Mouse (Mus musculus) MEL (cell line): Measurements from ENCODE around the gene Vmn2r45. TPM values are rescaled to one million over a fixed set of nuclear protein-coding genes. Genes with fewer than 3 reads are reported as not detected.
"Not testable (repeated sequence)": the region's sequence is repeated elsewhere in the genome, so short reads cannot be mapped to it uniquely, and the experiment has no call there.

Experiments
- DNase-seq: peaks from one replicate; pipeline ENCODE4 v3.0.0; 2011; ENCODE audit warnings: low read depth, low spot score
- H3K27ac ChIP-seq: 2 replicates; pipeline ENCODE4 v1.5.1; 2012; ENCODE audit warnings: low read depth, mild to moderate bottlenecking, control low read depth, low read length, moderate library complexity; ENCODE audit not compliant: control insufficient read depth
- H3K27me3 ChIP-seq, 2 experiments: fragments of 150-350 bp in 1 of 2; sonication (generic) in 1 of 2; 2 replicates each; pipeline ENCODE4 v1.6.1; 2012; ENCODE audit warnings: low read length in 2 of 2, mild to moderate bottlenecking in 2 of 2, improper control_type of control experiment in 1 of 2, moderate library complexity in 1 of 2; ENCODE audit not compliant: insufficient read depth in 2 of 2, control insufficient read depth in 1 of 2
- H3K36me3 ChIP-seq, 2 experiments: 2 replicates each; pipeline ENCODE4 v1.6.1; 2012 to 2014; ENCODE audit warnings: low read length in 2 of 2, improper control_type of control experiment in 1 of 2, inconsistent platforms in 1 of 2, mild to moderate bottlenecking in 1 of 2; ENCODE audit not compliant: insufficient read depth in 2 of 2, control insufficient read depth in 1 of 2
- H3K4me1 ChIP-seq, 2 experiments: fragments of 150-350 bp in 1 of 2; sonication (generic) in 1 of 2; 2 replicates each; pipeline ENCODE4 v1.6.1; 2012; ENCODE audit warnings: low read length in 2 of 2, improper control_type of control experiment in 1 of 2, mild to moderate bottlenecking in 1 of 2; ENCODE audit not compliant: insufficient read depth in 2 of 2, control insufficient read depth in 1 of 2
- H3K4me3 ChIP-seq, 2 experiments: fragments of 150-350 bp in 1 of 2; sonication (generic) in 1 of 2; 2 replicates each; pipeline ENCODE4 v1.5.1; 2012; ENCODE audit warnings: low read depth in 2 of 2, low read length in 2 of 2, mild to moderate bottlenecking in 2 of 2, moderate library complexity in 2 of 2, control low read depth in 1 of 2, improper control_type of control experiment in 1 of 2; ENCODE audit not compliant: control insufficient read depth in 1 of 2, insufficient read depth in 1 of 2
- H3K79me2 ChIP-seq: 2 replicates; pipeline ENCODE4 v1.6.1; 2012; ENCODE audit warnings: mild to moderate bottlenecking, low read length, moderate library complexity; ENCODE audit not compliant: control insufficient read depth, poor library complexity, insufficient read depth
- H3K9ac ChIP-seq: 2 replicates; pipeline ENCODE4 v1.6.1; 2012; ENCODE audit warnings: low read depth, mild to moderate bottlenecking, control low read depth, low read length, moderate library complexity; ENCODE audit not compliant: control insufficient read depth, poor library complexity, severe bottlenecking
- H3K9me3 ChIP-seq: fragments of 150-350 bp; sonication (generic); replicated peaks from 2 replicates; pipeline ENCODE4 v1.6.1; 2012; ENCODE audit warnings: mild to moderate bottlenecking, low read length, improper control_type of control experiment, moderate library complexity; ENCODE audit not compliant: insufficient read depth
- polyA plus RNA-seq, 2 experiments: library from polyadenylated mRNA; stranded (reverse) in 1 of 2; unstranded in 1 of 2; fragments of >175 nt in 1 of 2; fragments of >200 nt in 1 of 2; gene quantifications; 2 replicates each; pipeline versions ENCODE4 v1.2.1 to v1.2.4; 2012; ENCODE audit warnings: low replicate concordance in 2 of 2, low read depth in 1 of 2; ENCODE audit not compliant: insufficient read length in 2 of 2, insufficient read depth in 1 of 2, missing spikeins in 1 of 2
- total RNA-seq: library from RNA; depleted of rRNA; stranded (reverse); fragments of 300-350 nt; gene quantifications from 2 replicates; pipeline ENCODE4 v1.2.3, GENCODE M21; 2012; rRNA removed

The Vmn2r45 gene
- total RNA-seq (not detected in 2 replicates), polyA plus RNA-seq (not detected)

DNA sequence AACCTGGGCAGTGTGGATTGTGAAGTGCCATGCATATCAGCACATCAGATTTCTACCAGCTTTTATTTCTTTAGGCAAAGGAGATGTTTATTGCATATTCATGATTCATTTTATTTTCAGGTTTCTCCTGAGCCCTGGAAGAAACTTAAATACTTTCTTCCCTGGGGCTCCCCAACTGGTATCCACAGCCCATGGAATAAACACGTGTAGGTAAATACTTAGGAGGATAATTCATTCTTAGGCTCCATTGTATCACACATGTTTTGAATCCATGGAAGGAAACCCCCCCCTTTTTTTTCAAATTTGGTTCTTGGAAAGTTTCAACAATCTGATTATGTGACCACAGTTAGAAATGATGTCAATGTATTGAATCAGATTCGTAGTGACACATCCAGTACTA lies at the start of gene Vmn2r45:
Gene Vmn2r45 (minus strand): TSS at position 101 of the 400 bp plus-strand sequence.
- H3K27ac ChIP-seq, H3K4me1 ChIP-seq, H3K9me3 ChIP-seq, DNase-seq, H3K27me3 ChIP-seq, H3K36me3 ChIP-seq, H3K79me2 ChIP-seq, H3K9ac ChIP-seq, H3K4me3 ChIP-seq: not testable (repeated sequence)

Other genes with a start within 250 kb of the Vmn2r45 start
- not detected in 2 replicates for gene Vmn2r43, start 228.5 kb downstream of the Vmn2r45 start, total RNA-seq
- not detected for gene Vmn2r43, start 228.5 kb downstream of the Vmn2r45 start, polyA plus RNA-seq
- not detected in 2 replicates for gene Vmn2r44, start 105.7 kb downstream of the Vmn2r45 start, total RNA-seq
- gene Vmn2r44, start 105.7 kb downstream of the Vmn2r45 start, polyA plus RNA-seq = not detected